Mouse (Mus musculus): ENCODE results near the gene Plpp2. TPM values are rescaled to one million over a fixed set of nuclear protein-coding genes. Genes with fewer than 3 reads are reported as not detected.

The Plpp2 gene
- polyA plus RNA-seq, 1 experiment from 2014 or later = 141 TPM

- Histone ChIP-seq H3K4me3 (ENCODE audit: low read depth, low read length) (no peak overlapping the region), H3K9ac (ENCODE audit: low read depth, low read length) (no peak overlapping the region), H3K27ac (ENCODE audit: low read depth, low read length) (no peak overlapping the region), H3K9me3 (ENCODE audit: control insufficient read depth) (no peaks in the 10 kb centered on the region), H3K27me3 (replicated peaks; ENCODE audit: control insufficient read depth, insufficient read depth, low read length) (no peaks in the 10 kb centered on the region), H3K4me1 (replicated peaks; ENCODE audit: control insufficient read depth, insufficient read depth, low read length) (no peaks in the 10 kb centered on the region), H3K36me3 (ENCODE audit: control insufficient read depth, insufficient read depth) (no peaks in the 10 kb centered on the region), H3K4me2 (replicated peaks; ENCODE audit: low read depth) (no peak overlapping the region)
- WGBS = 80% methylated on average over 9 of the region's 9 CpGs
- no peak for TF ChIP-seq CTCF (IDR thresholded peaks at IDR 0.05; ENCODE audit: low read depth)
- ATAC-seq = no peak
These were observed 44.7 kb upstream of the Plpp2 start for GRCm38 (mm10) chr10:79578276-79578675.

- Histone ChIP-seq H3K9me3 (ENCODE audit: control insufficient read depth) (no peaks in the 10 kb centered on the region), H3K4me3 (ENCODE audit: low read depth, low read length) (no peak overlapping the region), H3K36me3 (ENCODE audit: control insufficient read depth, insufficient read depth) (no peaks in the 10 kb centered on the region), H3K27me3 (replicated peaks; ENCODE audit: control insufficient read depth, insufficient read depth, low read length) (no peaks in the 10 kb centered on the region), H3K4me1 (replicated peaks; ENCODE audit: control insufficient read depth, insufficient read depth, low read length) (no peaks in the 10 kb centered on the region), H3K27ac (ENCODE audit: low read depth, low read length) (no peak overlapping the region), H3K9ac (ENCODE audit: low read depth, low read length) (no peak overlapping the region), H3K4me2 (replicated peaks; ENCODE audit: low read depth) (no peak overlapping the region)
- WGBS = 73% methylated on average over 4 of the region's 4 CpGs
- TF ChIP-seq CTCF (IDR thresholded peaks at IDR 0.05; ENCODE audit: low read depth) = no peak
- no peak for ATAC-seq
These were observed 43.8 kb upstream of the Plpp2 start for GRCm38 (mm10) chr10:79577376-79577775.

- no peak for TF ChIP-seq CTCF (IDR thresholded peaks at IDR 0.05; ENCODE audit: low read depth)
- no peaks in the 10 kb centered on the region for H3K36me3 ChIP-seq (ENCODE audit: control insufficient read depth, insufficient read depth)
- 70% methylated on average over 6 of the region's 6 CpGs for WGBS
- no peak overlapping the region for H3K27ac ChIP-seq (ENCODE audit: low read depth, low read length)
- H3K4me3 ChIP-seq (ENCODE audit: low read depth, low read length) = no peak overlapping the region
- H3K27me3 ChIP-seq (replicated peaks; ENCODE audit: control insufficient read depth, insufficient read depth, low read length) = no peaks in the 10 kb centered on the region
- H3K4me2 ChIP-seq (replicated peaks; ENCODE audit: low read depth) = no peak overlapping the region
- no peak for ATAC-seq
- no peaks in the 10 kb centered on the region for H3K9me3 ChIP-seq (ENCODE audit: control insufficient read depth)
- H3K4me1 ChIP-seq (replicated peaks; ENCODE audit: control insufficient read depth, insufficient read depth, low read length) = no peaks in the 10 kb centered on the region
- no peak overlapping the region for H3K9ac ChIP-seq (ENCODE audit: low read depth, low read length)
These were observed 42.2 kb upstream of the Plpp2 start for GRCm38 (mm10) chr10:79575754-79576153.

- no peaks in the 10 kb centered on the region for H3K27me3 ChIP-seq (replicated peaks; ENCODE audit: control insufficient read depth, insufficient read depth, low read length)
- no peak overlapping the region for H3K9ac ChIP-seq (ENCODE audit: low read depth, low read length)
- ATAC-seq = no peak
- no peaks in the 10 kb centered on the region for H3K36me3 ChIP-seq (ENCODE audit: control insufficient read depth, insufficient read depth)
- TF ChIP-seq CTCF (IDR thresholded peaks at IDR 0.05; ENCODE audit: low read depth) = no peak
- H3K4me1 ChIP-seq (replicated peaks; ENCODE audit: control insufficient read depth, insufficient read depth, low read length) = no peaks in the 10 kb centered on the region
- WGBS = 86% methylated on average over 6 of the region's 6 CpGs
- H3K4me3 ChIP-seq (ENCODE audit: low read depth, low read length) = no peak overlapping the region
- no peak overlapping the region for H3K4me2 ChIP-seq (replicated peaks; ENCODE audit: low read depth)
- H3K27ac ChIP-seq (ENCODE audit: low read depth, low read length) = no peak overlapping the region
- H3K9me3 ChIP-seq (ENCODE audit: control insufficient read depth) = no peaks in the 10 kb centered on the region
These were observed 41.2 kb upstream of the Plpp2 start for GRCm38 (mm10) chr10:79574796-79575195.

GRCm38 (mm10) chr10:79574350-79574749 lies 40.8 kb upstream of the Plpp2 start:
- Histone ChIP-seq H3K27ac (ENCODE audit: low read depth, low read length) (no peak overlapping the region), H3K4me3 (ENCODE audit: low read depth, low read length) (no peak overlapping the region), H3K9ac (ENCODE audit: low read depth, low read length) (no peak overlapping the region), H3K4me1 (replicated peaks; ENCODE audit: control insufficient read depth, insufficient read depth, low read length) (no peaks in the 10 kb centered on the region), H3K36me3 (ENCODE audit: control insufficient read depth, insufficient read depth) (no peaks in the 10 kb centered on the region), H3K4me2 (replicated peaks; ENCODE audit: low read depth) (no peak overlapping the region), H3K9me3 (ENCODE audit: control insufficient read depth) (no peaks in the 10 kb centered on the region), H3K27me3 (replicated peaks; ENCODE audit: control insufficient read depth, insufficient read depth, low read length) (no peaks in the 10 kb centered on the region)
- ATAC-seq = no peak
- TF ChIP-seq CTCF (IDR thresholded peaks at IDR 0.05; ENCODE audit: low read depth) = no peak
- 77% methylated on average over 8 of the region's 8 CpGs for WGBS

- no peak overlapping the region for H3K4me3 ChIP-seq (ENCODE audit: low read depth, low read length)
- ATAC-seq = no peak
- H3K9ac ChIP-seq (ENCODE audit: low read depth, low read length) = no peak overlapping the region
- no peak for TF ChIP-seq CTCF (IDR thresholded peaks at IDR 0.05; ENCODE audit: low read depth)
- no peaks in the 10 kb centered on the region for H3K4me1 ChIP-seq (replicated peaks; ENCODE audit: control insufficient read depth, insufficient read depth, low read length)
- H3K9me3 ChIP-seq (ENCODE audit: control insufficient read depth) = no peaks in the 10 kb centered on the region
- no peak overlapping the region for H3K27ac ChIP-seq (ENCODE audit: low read depth, low read length)
- 87% methylated on average over 6 of the region's 6 CpGs for WGBS
- H3K4me2 ChIP-seq (replicated peaks; ENCODE audit: low read depth) = no peak overlapping the region
- no peaks in the 10 kb centered on the region for H3K36me3 ChIP-seq (ENCODE audit: control insufficient read depth, insufficient read depth)
- H3K27me3 ChIP-seq (replicated peaks; ENCODE audit: control insufficient read depth, insufficient read depth, low read length) = no peaks in the 10 kb centered on the region
These were observed 40.0 kb upstream of the Plpp2 start for GRCm38 (mm10) chr10:79573611-79574010.

GRCm38 (mm10) chr10:79571314-79571713 lies 37.7 kb upstream of the Plpp2 start:
- H3K4me3 ChIP-seq (ENCODE audit: low read depth, low read length) = no peak overlapping the region
- TF ChIP-seq CTCF (IDR thresholded peaks at IDR 0.05; ENCODE audit: low read depth) = no peak
- H3K9me3 ChIP-seq (ENCODE audit: control insufficient read depth) = no peaks in the 10 kb centered on the region
- 95% methylated on average over 2 of the region's 2 CpGs for WGBS
- no peaks in the 10 kb centered on the region for H3K4me1 ChIP-seq (replicated peaks; ENCODE audit: control insufficient read depth, insufficient read depth, low read length)
- ATAC-seq = no peak
- no peak overlapping the region for H3K27ac ChIP-seq (ENCODE audit: low read depth, low read length)
- H3K27me3 ChIP-seq (replicated peaks; ENCODE audit: control insufficient read depth, insufficient read depth, low read length) = no peaks in the 10 kb centered on the region
- H3K36me3 ChIP-seq (ENCODE audit: control insufficient read depth, insufficient read depth) = no peaks in the 10 kb centered on the region
- no peak overlapping the region for H3K4me2 ChIP-seq (replicated peaks; ENCODE audit: low read depth)
- no peak overlapping the region for H3K9ac ChIP-seq (ENCODE audit: low read depth, low read length)

All from intestine, postnatal 0 days (tissue).